ENCODE assay signal across 21 mouse cellular contexts in genomic region chr7:101515295-101515694, GRCm38 (mm10).
DNase-seq lines count a peak whose midpoint lies in the region; ATAC-seq and TF ChIP-seq lines count a peak whose summit lies in the region.
"Had no signal": no experiment of that assay in that cellular context is flagged by ENCODE, and none has a peak within 500 bp of the region (broad histone marks: within the 10 kb centered on the region; RNA-seq: fewer than 3 reads in every experiment).

No protein-coding gene starts in this region.

- no peak overlapping the region for H3K9ac ChIP-seq in forebrain, postnatal 0 days
- H3K9ac ChIP-seq in forebrain, embryonic 13.5 days = no peak overlapping the region
- H3K9ac ChIP-seq in midbrain, embryonic 12.5 days (replicated peaks) = no peak overlapping the region
- no peak overlapping the region for H3K9ac ChIP-seq in midbrain, embryonic 16.5 days (ENCODE audit: low read depth, low read length)
- H3K9ac ChIP-seq: embryonic facial prominence, embryonic 15.5 days; heart, embryonic 12.5 days; hindbrain, embryonic 15.5 days had no signal

- H3K4me2 ChIP-seq in forebrain, postnatal 0 days (ENCODE audit: low read depth) = no peak overlapping the region
- H3K4me2 ChIP-seq in forebrain, embryonic 13.5 days = no peak overlapping the region
- no peak overlapping the region for H3K4me2 ChIP-seq in midbrain, embryonic 12.5 days (replicated peaks)
- H3K4me2 ChIP-seq in midbrain, embryonic 16.5 days (ENCODE audit: low read length) = no peak overlapping the region
- H3K4me2 ChIP-seq: embryonic facial prominence, embryonic 15.5 days; heart, embryonic 12.5 days; hindbrain, embryonic 15.5 days had no signal

- H3K36me3 ChIP-seq in forebrain, postnatal 0 days (ENCODE audit: insufficient read depth) = 0 out of 2 replicates have a peak, but pooled peaks cover 5% of the 10 kb centered on the region
- H3K36me3 ChIP-seq in forebrain, embryonic 13.5 days (ENCODE audit: poor library complexity, severe bottlenecking) = no peaks in the 10 kb centered on the region
- H3K36me3 ChIP-seq in midbrain, embryonic 12.5 days = no peaks in the 10 kb centered on the region
- no peaks in the 10 kb centered on the region for H3K36me3 ChIP-seq in midbrain, embryonic 16.5 days (ENCODE audit: control insufficient read depth, insufficient read depth, low read length)
- H3K36me3 ChIP-seq: embryonic facial prominence, embryonic 15.5 days; forebrain, embryonic 10.5 days; heart, embryonic 12.5 days; hindbrain, embryonic 15.5 days had no signal

- peak overlapping the region; percentile 86 for H3K27ac ChIP-seq in forebrain, postnatal 0 days (ENCODE audit: low read depth, low read length)
- H3K27ac ChIP-seq in forebrain, embryonic 13.5 days = no peak overlapping the region
- H3K27ac ChIP-seq in midbrain, embryonic 12.5 days (replicated peaks) = no peak overlapping the region
- no peak overlapping the region for H3K27ac ChIP-seq in midbrain, embryonic 16.5 days (ENCODE audit: low read length)
- peak overlapping the region; percentile 2; the same call in 1 of the 2 replicates for H3K27ac ChIP-seq in cortical plate, adult 2 months (ENCODE audit: insufficient read depth, low read length)
- H3K27ac ChIP-seq: embryonic facial prominence, embryonic 15.5 days; forebrain, embryonic 10.5 days; gastrocnemius, adult 2 months; hindbrain, embryonic 15.5 days had no signal

- ATAC-seq in forebrain, postnatal 0 days = peak; percentile 45; the same call in 1 of the 2 replicates
- ATAC-seq in forebrain, embryonic 13.5 days = no peak
- 0 out of 2 replicates have a peak, but pooled peaks have one; percentile 16 for ATAC-seq in midbrain, embryonic 12.5 days (ENCODE audit: low FRiP score, low read depth)
- ATAC-seq in midbrain, embryonic 16.5 days = no peak
- ATAC-seq: activated CD4-positive, CD25-positive, alpha-beta regulatory T cell, adult 4 months; Patski had no signal

- DNase-seq in forebrain, postnatal 0 days = peak; percentile 53
- peak; percentile 63 for DNase-seq in right cerebral cortex, postnatal 25 days
- no peak for DNase-seq in right cerebral cortex, postnatal 14 days
- DNase-seq: adrenal gland, postnatal 14 days; cerebellum, adult 2 months; cerebellum, postnatal 10 days; embryo, embryonic 11 days; gastrocnemius, adult 2 months; gastrocnemius, postnatal 25 days; heart, postnatal 36 days had no signal

- peaks cover 5% of the 10 kb centered on the region; the same call in 1 of the 2 replicates for H3K4me1 ChIP-seq in forebrain, postnatal 0 days (ENCODE audit: insufficient read depth)
- H3K4me1 ChIP-seq in forebrain, embryonic 13.5 days = peaks cover 19% of the 10 kb centered on the region
- H3K4me1 ChIP-seq in midbrain, embryonic 12.5 days = 0 out of 2 replicates have a peak, but pooled peaks cover 5% of the 10 kb centered on the region
- H3K4me1 ChIP-seq in midbrain, embryonic 16.5 days (ENCODE audit: control insufficient read depth, insufficient read depth, low read length) = no peaks in the 10 kb centered on the region
- H3K4me1 ChIP-seq in cortical plate, adult 2 months (ENCODE audit: control insufficient read depth, insufficient read depth, low read length) = peaks cover 6% of the 10 kb centered on the region
- H3K4me1 ChIP-seq: embryonic facial prominence, embryonic 15.5 days had no signal

- no peaks in the 10 kb centered on the region for H3K9me3 ChIP-seq in forebrain, postnatal 0 days (ENCODE audit: low read length)
- no peaks in the 10 kb centered on the region for H3K9me3 ChIP-seq in forebrain, embryonic 13.5 days (replicated peaks)
- H3K9me3 ChIP-seq in midbrain, embryonic 12.5 days = no peaks in the 10 kb centered on the region
- H3K9me3 ChIP-seq in midbrain, embryonic 16.5 days (replicated peaks; ENCODE audit: control insufficient read depth, low read length, poor library complexity, severe bottlenecking) = no peaks in the 10 kb centered on the region
- H3K9me3 ChIP-seq: embryonic facial prominence, embryonic 15.5 days; forebrain, embryonic 10.5 days; heart, embryonic 12.5 days; hindbrain, embryonic 15.5 days had no signal

- WGBS in forebrain, postnatal 0 days = 40% methylated on average over 6 of the region's 6 CpGs
- 62% methylated on average over 6 of the region's 6 CpGs for WGBS in forebrain, embryonic 13.5 days
- 58% methylated on average over 6 of the region's 6 CpGs for WGBS in midbrain, embryonic 12.5 days
- WGBS in midbrain, embryonic 16.5 days = 46% methylated on average over 6 of the region's 6 CpGs

- no peak for TF ChIP-seq CTCF in forebrain, postnatal 0 days (IDR thresholded peaks at IDR 0.05; ENCODE audit: low read depth)
- TF ChIP-seq CTCF in cortical plate, adult 2 months (IDR thresholded peaks at IDR 0.05; ENCODE audit: extremely low read depth, insufficient read depth, low read length) = no peak

- H3K4me3 ChIP-seq in forebrain, postnatal 0 days (ENCODE audit: low read depth, low read length) = no peak overlapping the region
- H3K4me3 ChIP-seq in forebrain, embryonic 13.5 days = no peak overlapping the region
- no peak overlapping the region for H3K4me3 ChIP-seq in midbrain, embryonic 12.5 days
- H3K4me3 ChIP-seq in midbrain, embryonic 16.5 days (ENCODE audit: low read depth, low read length) = no peak overlapping the region
- H3K4me3 ChIP-seq in cortical plate, adult 2 months (ENCODE audit: insufficient read depth, low read length) = no peak overlapping the region
- H3K4me3 ChIP-seq: embryonic facial prominence, embryonic 15.5 days; erythroblast, embryonic 14.5 days; forebrain, embryonic 10.5 days; gastrocnemius, adult 2 months; heart, embryonic 12.5 days; hindbrain, embryonic 15.5 days had no signal

- no peak for TF ChIP-seq POLR2A in cortical plate, adult 2 months (IDR thresholded peaks at IDR 0.05; ENCODE audit: extremely low read depth, insufficient read depth, low read length)

- H3K27me3 ChIP-seq in forebrain, postnatal 0 days (ENCODE audit: insufficient read depth, low read length) = no peaks in the 10 kb centered on the region
- H3K27me3 ChIP-seq in forebrain, embryonic 13.5 days = no peaks in the 10 kb centered on the region
- 0 out of 2 replicates have a peak, but pooled peaks cover 3% of the 10 kb centered on the region for H3K27me3 ChIP-seq in midbrain, embryonic 12.5 days
- H3K27me3 ChIP-seq in midbrain, embryonic 16.5 days (ENCODE audit: control insufficient read depth, insufficient read depth, low read depth, low read length) = no peaks in the 10 kb centered on the region
- H3K27me3 ChIP-seq: embryonic facial prominence, embryonic 15.5 days; hindbrain, embryonic 15.5 days had no signal

Comparison
In these comparisons a context has a peak if more than half of its experiments do, and no peak if none do; other contexts are left out.
1. ATAC-seq: peak in forebrain, postnatal 0 days (single experiment) and midbrain, embryonic 12.5 days (single experiment); none in forebrain, embryonic 13.5 days (single experiment) and midbrain, embryonic 16.5 days (single experiment).
2. H3K27ac ChIP-seq: peak in forebrain, postnatal 0 days (single experiment) and cortical plate, adult 2 months (single experiment); none in forebrain, embryonic 13.5 days (single experiment), midbrain, embryonic 12.5 days (single experiment) and midbrain, embryonic 16.5 days (single experiment).